Mouse (Mus musculus) myocyte (in vitro differentiated cells): Measurements from ENCODE around the gene Mctp1. TPM values are rescaled to one million over a fixed set of nuclear protein-coding genes. Genes with fewer than 3 reads are reported as not detected.

Experiments used
- H3K27me3 ChIP-seq: one replicate; pipeline ENCODE4 v1.6.1; 2011; ENCODE audit not compliant: control insufficient read depth, insufficient read depth, insufficient read length
- H3K36me3 ChIP-seq: one replicate; pipeline ENCODE4 v1.6.1; 2011; ENCODE audit not compliant: control insufficient read depth, insufficient read depth
- H3K4me2 ChIP-seq: one replicate; pipeline ENCODE4 v1.6.1; 2011; ENCODE audit warnings: low read depth, control low read depth
- H3K4me3 ChIP-seq: one replicate; pipeline ENCODE4 v1.5.1; 2011; ENCODE audit warnings: mild to moderate bottlenecking, control low read depth, moderate library complexity
- H3K79me2 ChIP-seq: one replicate; pipeline ENCODE4 v1.6.1; 2011; ENCODE audit not compliant: control insufficient read depth, insufficient read depth
- H3ac ChIP-seq: one replicate; pipeline ENCODE4 v1.6.1; 2011; ENCODE audit not compliant: control insufficient read depth, insufficient read length
- CEBPB ChIP-seq: IDR thresholded peaks from 2 replicates; pipeline ENCODE4 v1.6.1; 2011; ENCODE audit warnings: mild to moderate bottlenecking, moderate library complexity; ENCODE audit not compliant: poor library complexity, insufficient read depth, severe bottlenecking
- E2F4 ChIP-seq: IDR thresholded peaks from one replicate; pipeline ENCODE4 v1.6.1; 2011; ENCODE audit warnings: mild to moderate bottlenecking, control low read depth, moderate library complexity; ENCODE audit not compliant: insufficient read depth
- MAX ChIP-seq: IDR thresholded peaks from one replicate; pipeline ENCODE4 v1.6.1; 2011; ENCODE audit warnings: low read depth, mild to moderate bottlenecking, control low read depth
- MYOD1 ChIP-seq, 3 experiments: IDR thresholded peaks; one replicate each; pipeline ENCODE4 v1.6.1; 2011; ENCODE audit warnings: control low read depth in 2 of 3, low read depth in 2 of 3, mild to moderate bottlenecking in 2 of 3, moderate library complexity in 1 of 3; ENCODE audit not compliant: insufficient read length in 2 of 3, control insufficient read depth in 1 of 3
- MYOG ChIP-seq, 3 experiments: IDR thresholded peaks; one replicate each; pipeline ENCODE4 v1.6.1; 2011; ENCODE audit warnings: control low read depth in 2 of 3, low read depth in 2 of 3, mild to moderate bottlenecking in 2 of 3; ENCODE audit not compliant: insufficient read length in 2 of 3, control insufficient read depth in 1 of 3, insufficient read depth in 1 of 3
- POLR2A ChIP-seq: IDR thresholded peaks from one replicate; pipeline ENCODE4 v1.6.1; 2011; ENCODE audit warnings: low read depth, mild to moderate bottlenecking, control low read depth, moderate library complexity; ENCODE audit not compliant: insufficient read length
- POLR2AphosphoS2 ChIP-seq: IDR thresholded peaks from one replicate; pipeline ENCODE4 v1.6.1; 2011; ENCODE audit warnings: low read depth, control low read depth; ENCODE audit not compliant: insufficient read length
- REST ChIP-seq: IDR thresholded peaks from one replicate; pipeline ENCODE4 v1.6.1; 2011; ENCODE audit warnings: mild to moderate bottlenecking, control low read depth, moderate library complexity; ENCODE audit not compliant: insufficient read depth, insufficient read length
- SRF ChIP-seq: IDR thresholded peaks from one replicate; pipeline ENCODE4 v1.6.1; 2011; ENCODE audit warnings: low read depth; ENCODE audit not compliant: control insufficient read depth, insufficient read length
- TCF12 ChIP-seq: IDR thresholded peaks from one replicate; pipeline ENCODE4 v1.6.1; 2011; ENCODE audit warnings: mild to moderate bottlenecking, control low read depth; ENCODE audit not compliant: poor library complexity, insufficient read depth, severe bottlenecking
- TCF3 ChIP-seq: IDR thresholded peaks from one replicate; pipeline ENCODE4 v1.6.1; 2011; ENCODE audit warnings: low read depth, control low read depth; ENCODE audit not compliant: insufficient read length
- USF1 ChIP-seq: IDR thresholded peaks from one replicate; pipeline ENCODE4 v1.6.1; 2011; ENCODE audit warnings: low read depth, mild to moderate bottlenecking, control low read depth, moderate library complexity
- polyA plus RNA-seq: library from polyadenylated mRNA; unstranded; fragments of >200 nt; fragmentation: generic; extraction: Trizol; gene quantifications from one replicate; pipeline ENCODE4 v1.2.1, GENCODE M21; 2012; ENCODE audit warnings: missing spikeins

The Mctp1 gene
- polyA plus RNA-seq, 1 experiment: 0.67 TPM

DNA sequence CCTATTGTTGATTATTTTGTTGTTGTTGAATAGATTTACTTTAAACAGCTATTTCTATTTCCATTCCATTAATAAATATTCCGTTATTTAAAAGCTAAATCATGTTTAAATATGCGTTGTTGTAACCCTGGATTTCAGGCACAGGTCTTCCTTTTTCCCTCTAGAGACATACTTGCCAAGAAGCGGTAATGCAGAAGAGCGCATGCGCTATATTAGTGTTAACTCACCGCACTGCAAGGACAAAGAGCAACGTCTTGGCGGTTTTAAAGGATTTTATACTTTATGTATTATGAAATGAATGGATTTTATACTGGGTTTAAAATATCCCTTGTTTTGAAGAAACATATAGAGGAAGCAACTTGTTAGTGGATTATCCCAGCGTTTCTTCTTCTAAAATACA is 418.6 kb downstream of the Mctp1 start:
- TF ChIP-seq USF1 (no peak), REST (no peak), MYOD1 (IDR thresholded peaks at IDR 0.05; ENCODE audit: control insufficient read depth in 1 of 3, insufficient read length in 2 of 3, low read depth in 2 of 3) (no peak), MYOG (IDR thresholded peaks at IDR 0.05; ENCODE audit: control insufficient read depth in 1 of 3, insufficient read depth in 1 of 3, insufficient read length in 2 of 3, low read depth in 2 of 3) (no peak), CEBPB (no peak), SRF (no peak), POLR2AphosphoS2 (no peak), TCF12 (no peak), E2F4 (no peak), TCF3 (no peak), POLR2A (no peak), MAX (no peak)
- Histone ChIP-seq H3K4me3 (no peak overlapping the region), H3K27me3 (no peaks in the 10 kb centered on the region), H3K4me2 (no peak overlapping the region), H3ac (no peak overlapping the region), H3K36me3 (no peaks in the 10 kb centered on the region), H3K79me2 (no peaks in the 10 kb centered on the region)

- no peak overlapping the region for H3K4me3 ChIP-seq
- TF ChIP-seq TCF3 (no peak), MYOD1 (IDR thresholded peaks at IDR 0.05; ENCODE audit: control insufficient read depth in 1 of 3, insufficient read length in 2 of 3, low read depth in 2 of 3) (no peak), MAX (no peak), POLR2A (no peak), CEBPB (no peak)
- H3K27me3 ChIP-seq: no peaks in the 10 kb centered on the region
- H3K36me3 ChIP-seq: no peaks in the 10 kb centered on the region
- no peaks in the 10 kb centered on the region for H3K79me2 ChIP-seq
- H3K4me2 ChIP-seq: no peak overlapping the region
- no peak overlapping the region for H3ac ChIP-seq
These were observed 419.5 kb downstream of the Mctp1 start for GRCm38 (mm10) chr13:76803799-76804198.

GRCm38 (mm10) chr13:76808871-76809390 is 424.6 kb downstream of the Mctp1 start:
- Histone ChIP-seq H3K27me3 (no peaks in the 10 kb centered on the region), H3K36me3 (no peaks in the 10 kb centered on the region), H3K79me2 (no peaks in the 10 kb centered on the region), H3ac (no peak overlapping the region), H3K4me2 (no peak overlapping the region), H3K4me3 (no peak overlapping the region)
- TF ChIP-seq REST (no peak), POLR2A (no peak), USF1 (no peak), SRF (no peak), MYOD1 (IDR thresholded peaks at IDR 0.05; ENCODE audit: control insufficient read depth in 1 of 3, insufficient read length in 2 of 3, low read depth in 2 of 3) (no peak), MYOG (IDR thresholded peaks at IDR 0.05; ENCODE audit: control insufficient read depth in 1 of 3, insufficient read depth in 1 of 3, insufficient read length in 2 of 3, low read depth in 2 of 3) (no peak), TCF12 (no peak), POLR2AphosphoS2 (no peak), TCF3 (no peak), E2F4 (no peak), CEBPB (no peak), MAX (no peak)

DNA sequence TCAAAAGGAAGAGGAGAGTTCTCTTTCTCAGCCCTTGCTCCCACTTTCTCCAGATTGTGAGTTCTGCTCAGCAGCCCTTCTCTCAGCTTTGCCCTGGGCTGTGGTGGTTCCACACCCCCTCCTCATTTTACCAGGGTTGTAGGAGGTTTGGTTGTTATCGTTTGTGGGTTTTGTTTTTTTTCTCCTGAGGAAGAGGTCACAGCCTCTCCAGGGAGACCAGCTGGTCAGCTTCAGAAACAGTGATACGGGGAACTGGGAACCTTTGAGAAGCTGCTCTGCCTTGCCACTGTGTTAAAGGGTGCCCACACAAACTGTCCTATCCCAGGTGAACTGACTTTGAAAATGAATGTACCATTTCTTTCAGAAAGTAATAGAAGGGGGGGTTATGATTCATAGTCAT is 425.5 kb downstream of the Mctp1 start:
- Histone ChIP-seq H3K27me3 (no peaks in the 10 kb centered on the region), H3K4me3 (no peak overlapping the region), H3ac (no peak overlapping the region), H3K79me2 (no peaks in the 10 kb centered on the region), H3K4me2 (no peak overlapping the region), H3K36me3 (no peaks in the 10 kb centered on the region)
- no peak for TF ChIP-seq USF1
- TF ChIP-seq REST: no peak
- TF ChIP-seq E2F4: no peak
- no peak for TF ChIP-seq MYOG (IDR thresholded peaks at IDR 0.05; ENCODE audit: control insufficient read depth in 1 of 3, insufficient read depth in 1 of 3, insufficient read length in 2 of 3, low read depth in 2 of 3)
- TF ChIP-seq POLR2A: no peak
- no peak for TF ChIP-seq MYOD1 (IDR thresholded peaks at IDR 0.05; ENCODE audit: control insufficient read depth in 1 of 3, insufficient read length in 2 of 3, low read depth in 2 of 3)
- no peak for TF ChIP-seq MAX
- no peak for TF ChIP-seq TCF12
- TF ChIP-seq POLR2AphosphoS2: no peak
- TF ChIP-seq CEBPB: no peak

GRCm38 (mm10) chr13:76810496-76810939 is 426.2 kb downstream of the Mctp1 start:
- no peaks in the 10 kb centered on the region for H3K27me3 ChIP-seq
- no peaks in the 10 kb centered on the region for H3K79me2 ChIP-seq
- no peak overlapping the region for H3ac ChIP-seq
- TF ChIP-seq CEBPB (no peak), TCF3 (no peak), POLR2A (no peak), REST (no peak), POLR2AphosphoS2 (no peak), TCF12 (no peak), E2F4 (no peak), SRF (no peak), MAX (no peak), MYOD1 (IDR thresholded peaks at IDR 0.05; ENCODE audit: control insufficient read depth in 1 of 3, insufficient read length in 2 of 3, low read depth in 2 of 3) (no peak), USF1 (no peak), MYOG (IDR thresholded peaks at IDR 0.05; ENCODE audit: control insufficient read depth in 1 of 3, insufficient read depth in 1 of 3, insufficient read length in 2 of 3, low read depth in 2 of 3) (no peak)
- no peaks in the 10 kb centered on the region for H3K36me3 ChIP-seq
- no peak overlapping the region for H3K4me2 ChIP-seq
- no peak overlapping the region for H3K4me3 ChIP-seq
